Mouse (Mus musculus) heart, embryonic 11.5 days (tissue): ENCODE results near the gene Trappc3l. TPM values are rescaled to one million over a fixed set of nuclear protein-coding genes. Genes with fewer than 3 reads are reported as not detected.

Source experiments
- ATAC-seq: fragments of 200-750 bp; cut with Nextera tagmentation; replicated peaks from 2 replicates; pipeline ENCODE4 v1.8.0; 2017; ENCODE audit warnings: moderate library complexity; ENCODE audit not compliant: insufficient number of reproducible peaks, low FRiP score, low TSS enrichment
- H3K27ac ChIP-seq: fragments of 300-500 bp; sonication (generic); 2 replicates; pipeline ENCODE4 v1.5.1; 2014; ENCODE audit warnings: mild to moderate bottlenecking, low read depth, low read length
- H3K27me3 ChIP-seq: fragments of 300-500 bp; sonication (generic); 2 replicates; pipeline ENCODE4 v1.6.1; 2014; ENCODE audit warnings: mild to moderate bottlenecking, low read length, mixed read lengths; ENCODE audit not compliant: control insufficient read depth, insufficient read depth
- H3K36me3 ChIP-seq: fragments of 300-500 bp; sonication (generic); 2 replicates; pipeline ENCODE4 v1.6.1; 2014; ENCODE audit warnings: mild to moderate bottlenecking, low read length, moderate library complexity, mixed read lengths; ENCODE audit not compliant: control insufficient read depth, insufficient read depth
- H3K4me1 ChIP-seq: fragments of 300-500 bp; sonication (generic); 2 replicates; pipeline ENCODE4 v1.6.1; 2014; ENCODE audit warnings: low read length; ENCODE audit not compliant: control insufficient read depth, insufficient read depth
- H3K4me2 ChIP-seq: fragments of 300-500 bp; sonication (generic); 2 replicates; pipeline ENCODE4 v1.6.1; 2014; ENCODE audit warnings: mild to moderate bottlenecking, moderate library complexity
- H3K4me3 ChIP-seq: fragments of 300-500 bp; sonication (generic); 2 replicates; pipeline ENCODE4 v1.5.1; 2014; ENCODE audit warnings: low read depth, low read length
- H3K9ac ChIP-seq: fragments of 300-500 bp; sonication (generic); 2 replicates; pipeline ENCODE4 v1.6.1; 2014; ENCODE audit warnings: mild to moderate bottlenecking, low read depth, low read length, moderate library complexity
- H3K9me3 ChIP-seq: fragments of 300-500 bp; sonication (generic); replicated peaks from 2 replicates; pipeline ENCODE4 v1.6.1; 2016; ENCODE audit warnings: low read length; ENCODE audit not compliant: control insufficient read depth
- WGBS: fragments of 180-500 bp; shearing (Covaris S2); extraction: QIAGEN DNeasy Blood & Tissue Kit; methylation state at CpG from one replicate; pipeline ENCODE4 v1.1.7; 2014; ENCODE audit not compliant: insufficient replicate concordance; 5-methylcytosine and 5-hydroxymethylcytosine counted together
- polyA plus RNA-seq: library from polyadenylated mRNA; unstranded; fragments of >200 nt; fragmentation: Nextera tagmentation; extraction: Ambion mirVana; gene quantifications from 2 replicates; pipeline ENCODE4 v1.2.1, GENCODE M21; 2014

Gene Trappc3l
- polyA plus RNA-seq, 1 experiment from 2014 or later, result not detected

- Histone ChIP-seq H3K4me2 (no peak overlapping the region), H3K4me1 (no peaks in the 10 kb centered on the region), H3K27me3 (no peaks in the 10 kb centered on the region), H3K9me3 (no peaks in the 10 kb centered on the region), H3K36me3 (no peaks in the 10 kb centered on the region), H3K9ac (no peak overlapping the region), H3K4me3 (no peak overlapping the region), H3K27ac (no peak overlapping the region)
- WGBS, result 83% methylated on average over 5 of the region's 5 CpGs
- ATAC-seq, result no peak
These were observed 37.3 kb downstream of the Trappc3l start for GRCm38 (mm10) chr10:34074522-34075200.

GRCm38 (mm10) chr10:34086514-34086913, 49.1 kb downstream of the Trappc3l start:
- H3K4me1 ChIP-seq, result no peaks in the 10 kb centered on the region
- H3K27ac ChIP-seq, result no peak overlapping the region
- no peak overlapping the region for H3K4me2 ChIP-seq
- no peak overlapping the region for H3K9ac ChIP-seq
- H3K4me3 ChIP-seq, result no peak overlapping the region
- WGBS, result 71% methylated on average over 1 of the region's 1 CpGs
- no peak for ATAC-seq
- no peaks in the 10 kb centered on the region for H3K9me3 ChIP-seq
- H3K36me3 ChIP-seq, result no peaks in the 10 kb centered on the region
- no peaks in the 10 kb centered on the region for H3K27me3 ChIP-seq

GRCm38 (mm10) chr10:34088515-34088914, 51.1 kb downstream of the Trappc3l start:
- Histone ChIP-seq H3K27me3 (no peaks in the 10 kb centered on the region), H3K9ac (no peak overlapping the region), H3K36me3 (no peaks in the 10 kb centered on the region), H3K4me2 (no peak overlapping the region), H3K4me3 (no peak overlapping the region), H3K4me1 (no peaks in the 10 kb centered on the region), H3K27ac (no peak overlapping the region), H3K9me3 (no peaks in the 10 kb centered on the region)
- ATAC-seq, result no peak
- WGBS, result 85% methylated on average over 2 of the region's 2 CpGs

- no peak for ATAC-seq
- 67% methylated on average over 3 of the region's 3 CpGs for WGBS
- Histone ChIP-seq H3K9me3 (no peaks in the 10 kb centered on the region), H3K9ac (no peak overlapping the region), H3K36me3 (no peaks in the 10 kb centered on the region), H3K4me2 (no peak overlapping the region), H3K27me3 (no peaks in the 10 kb centered on the region), H3K4me1 (no peaks in the 10 kb centered on the region), H3K27ac (no peak overlapping the region), H3K4me3 (no peak overlapping the region)
These were observed 52.1 kb downstream of the Trappc3l start for GRCm38 (mm10) chr10:34089517-34089916.

- Histone ChIP-seq H3K27me3 (no peaks in the 10 kb centered on the region), H3K9ac (no peak overlapping the region), H3K4me1 (no peaks in the 10 kb centered on the region), H3K4me3 (no peak overlapping the region), H3K9me3 (no peaks in the 10 kb centered on the region), H3K4me2 (no peak overlapping the region), H3K27ac (no peak overlapping the region), H3K36me3 (no peaks in the 10 kb centered on the region)
- 79% methylated on average over 1 of the region's 1 CpGs for WGBS
- no peak for ATAC-seq
These were observed 53.1 kb downstream of the Trappc3l start for GRCm38 (mm10) chr10:34090481-34090880.

GRCm38 (mm10) chr10:34091888-34092287, 54.5 kb downstream of the Trappc3l start:
- H3K27me3 ChIP-seq, result no peaks in the 10 kb centered on the region
- no peak overlapping the region for H3K4me3 ChIP-seq
- ATAC-seq, result no peak
- no peak overlapping the region for H3K9ac ChIP-seq
- no peak overlapping the region for H3K4me2 ChIP-seq
- WGBS, result 35% methylated on average over 5 of the region's 5 CpGs
- no peaks in the 10 kb centered on the region for H3K4me1 ChIP-seq
- H3K36me3 ChIP-seq, result no peaks in the 10 kb centered on the region
- H3K9me3 ChIP-seq, result no peaks in the 10 kb centered on the region
- H3K27ac ChIP-seq, result no peak overlapping the region

GRCm38 (mm10) chr10:34095147-34095546, 57.8 kb downstream of the Trappc3l start:
- H3K4me1 ChIP-seq, result no peaks in the 10 kb centered on the region
- no peak overlapping the region for H3K9ac ChIP-seq
- no peaks in the 10 kb centered on the region for H3K9me3 ChIP-seq
- no peak for ATAC-seq
- no peaks in the 10 kb centered on the region for H3K27me3 ChIP-seq
- H3K4me2 ChIP-seq, result peak overlapping the region; percentile 64; the same call in 1 of the 2 replicates
- WGBS, result 75% methylated on average over 2 of the region's 2 CpGs
- H3K4me3 ChIP-seq, result no peak overlapping the region
- H3K36me3 ChIP-seq, result no peaks in the 10 kb centered on the region
- no peak overlapping the region for H3K27ac ChIP-seq

- H3K4me2 ChIP-seq, result peak overlapping the region; percentile 64
- peak overlapping the region; percentile 69 for H3K9ac ChIP-seq
- no peaks in the 10 kb centered on the region for H3K9me3 ChIP-seq
- H3K4me3 ChIP-seq, result peak overlapping the region; percentile 39
- H3K4me1 ChIP-seq, result no peaks in the 10 kb centered on the region
- WGBS, result 49% methylated on average over 12 of the region's 12 CpGs
- H3K27me3 ChIP-seq, result no peaks in the 10 kb centered on the region
- H3K36me3 ChIP-seq, result no peaks in the 10 kb centered on the region
- no peak for ATAC-seq
- no peak overlapping the region for H3K27ac ChIP-seq
These were observed 58.6 kb downstream of the Trappc3l start for GRCm38 (mm10) chr10:34095964-34096363.

- Histone ChIP-seq H3K9me3 (no peaks in the 10 kb centered on the region), H3K36me3 (no peaks in the 10 kb centered on the region), H3K27ac (no peak within 1 kb of the TSS), H3K27me3 (no peaks in the 10 kb centered on the region), H3K4me2 (peak within 1 kb of the TSS; percentile 64), H3K9ac (peak within 1 kb of the TSS; percentile 69), H3K4me1 (no peaks in the 10 kb centered on the region), H3K4me3 (peak within 1 kb of the TSS; percentile 39)
- 14% methylated on average over 9 of the region's 9 CpGs for WGBS
- peak; percentile 79 for ATAC-seq
These were observed 59.1 kb downstream of the Trappc3l start, which contains the start of gene Calhm5 for GRCm38 (mm10) chr10:34096418-34096883. Calhm5 (minus strand) TSS chr10:34096519.
